Comparison of ENCODE assay signal across 20 mouse cellular contexts in the genomic region with DNA sequence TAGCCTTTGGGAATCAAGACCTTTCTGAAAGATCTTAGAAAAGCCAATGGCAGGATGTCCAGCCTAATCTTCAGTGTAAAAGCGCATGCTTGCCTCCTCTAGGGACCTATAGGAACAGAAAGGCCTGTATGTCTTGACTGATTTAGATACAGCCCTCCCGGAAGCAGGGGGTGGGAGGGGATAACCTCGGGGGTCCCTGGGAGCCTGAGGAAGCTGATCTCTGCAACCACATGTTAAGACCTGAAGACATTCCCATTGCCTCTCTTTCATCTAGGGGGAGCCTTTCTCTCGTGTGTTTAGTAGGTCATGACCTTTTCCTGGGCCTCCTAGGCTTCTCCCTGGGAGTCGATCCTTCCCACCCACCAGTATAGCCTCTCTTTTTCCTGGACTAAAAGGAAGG.
DNase-seq lines count a peak whose midpoint lies in the region; ATAC-seq and TF ChIP-seq lines count a peak whose summit lies in the region.
"Had no signal": no experiment of that assay in that cellular context is flagged by ENCODE, and none has a peak within 500 bp of the region (broad histone marks: within the 10 kb centered on the region; RNA-seq: fewer than 3 reads in every experiment).

No protein-coding gene starts in this region.

- 36% methylated on average over 5 of the region's 5 CpGs for WGBS in kidney, postnatal 0 days
- 28% methylated on average over 5 of the region's 5 CpGs for WGBS in embryonic facial prominence, embryonic 10.5 days

- H3K4me1 ChIP-seq in kidney, postnatal 0 days (replicated peaks; ENCODE audit: insufficient read depth, low read length): 0 out of 2 replicates have a peak, but pooled peaks cover 7% of the 10 kb centered on the region
- peaks cover 49 to 72% of the 10 kb centered on the region in 2 experiments for H3K4me1 ChIP-seq in CH12.LX (ENCODE audit: control insufficient read depth in 1 of 2, insufficient read depth in 2 of 2)
- peaks cover 57% of the 10 kb centered on the region for H3K4me1 ChIP-seq in embryonic facial prominence, embryonic 10.5 days

- no peaks in the 10 kb centered on the region for H3K9me3 ChIP-seq in kidney, postnatal 0 days (replicated peaks; ENCODE audit: low read length)
- H3K9me3 ChIP-seq in CH12.LX (replicated peaks; ENCODE audit: low read length): peaks cover 4% of the 10 kb centered on the region
- no peaks in the 10 kb centered on the region for H3K9me3 ChIP-seq in embryonic facial prominence, embryonic 10.5 days
- H3K9me3 ChIP-seq: heart, embryonic 13.5 days; hindbrain, embryonic 13.5 days had no signal

- H3K27me3 ChIP-seq in kidney, postnatal 0 days (ENCODE audit: insufficient read depth, low read length): no peaks in the 10 kb centered on the region
- H3K27me3 ChIP-seq in CH12.LX (replicated peaks): no peaks in the 10 kb centered on the region
- peaks cover under 1% of the 10 kb centered on the region; the same call in 1 of the 2 replicates for H3K27me3 ChIP-seq in embryonic facial prominence, embryonic 10.5 days (replicated peaks; ENCODE audit: low read depth, poor library complexity, severe bottlenecking)
- H3K27me3 ChIP-seq: embryonic facial prominence, embryonic 12.5 days had no signal

- ATAC-seq in kidney, postnatal 0 days (replicated peaks; ENCODE audit: low FRiP score, low read depth): no peak
- ATAC-seq: CD4-positive, CD25-positive, alpha-beta regulatory T cell, adult 4 months; forebrain, embryonic 14.5 days; hindbrain, postnatal 0 days had no signal

- no peak overlapping the region for H3K4me2 ChIP-seq in kidney, postnatal 0 days (ENCODE audit: low read length)
- H3K4me2 ChIP-seq in CH12.LX (ENCODE audit: insufficient read depth, low read depth, poor library complexity, severe bottlenecking): no peak overlapping the region
- H3K4me2 ChIP-seq: embryonic facial prominence, embryonic 12.5 days; heart, embryonic 13.5 days; hindbrain, embryonic 13.5 days had no signal

- no peaks in the 10 kb centered on the region for H3K79me2 ChIP-seq in CH12.LX (replicated peaks; ENCODE audit: control insufficient read depth, extremely low read depth, insufficient read depth, poor library complexity, severe bottlenecking)

- TF ChIP-seq POLR2A in CH12.LX (IDR thresholded peaks at IDR 0.05; ENCODE audit: low read depth, low read length): no peak

- dilution Hi-C loops in CH12.LX (cut with MboI; ENCODE audit: extremely low pct_ligation_motif_present, extremely low pct_unique_long_range_greater_than_20kb, low sequenced_read_pairs): no loop called here

- no peaks in the 10 kb centered on the region for H3K36me3 ChIP-seq in kidney, postnatal 0 days (ENCODE audit: insufficient read depth, low read length)
- H3K36me3 ChIP-seq in CH12.LX (replicated peaks in 1 of 2; ENCODE audit: control insufficient read depth in 1 of 2, insufficient read depth in 1 of 2, low read length in 1 of 2): no peaks in the 10 kb centered on the region
- no peaks in the 10 kb centered on the region for H3K36me3 ChIP-seq in embryonic facial prominence, embryonic 10.5 days (replicated peaks)
- H3K36me3 ChIP-seq: embryonic facial prominence, embryonic 12.5 days; heart, embryonic 13.5 days; hindbrain, embryonic 13.5 days had no signal

- no peak overlapping the region for H3K27ac ChIP-seq in kidney, postnatal 0 days
- no peak overlapping the region for H3K27ac ChIP-seq in CH12.LX (ENCODE audit: insufficient read depth, low read depth)
- H3K27ac ChIP-seq in embryonic facial prominence, embryonic 10.5 days (replicated peaks): peak overlapping the region; percentile 65
- H3K27ac ChIP-seq: embryonic facial prominence, embryonic 12.5 days; heart, embryonic 13.5 days; hindbrain, embryonic 13.5 days; hindbrain, postnatal 0 days had no signal

- in situ Hi-C loops in CH12.LX (cut with MboI; ENCODE audit: low pct_ligation_motif_present, low pct_unique_long_range_greater_than_20kb, low sequenced_read_pairs): no loop called here

- no peak for TF ChIP-seq RAD21 in CH12.LX (IDR thresholded peaks at IDR 0.05; ENCODE audit: low read depth, low read length)

- H3K4me3 ChIP-seq in kidney, postnatal 0 days (replicated peaks; ENCODE audit: low read depth, low read length): no peak overlapping the region
- no peak overlapping the region for H3K4me3 ChIP-seq in CH12.LX (replicated peaks in 1 of 3; ENCODE audit: low read depth in 2 of 3, low read length in 2 of 3, poor library complexity in 1 of 3)
- H3K4me3 ChIP-seq in embryonic facial prominence, embryonic 10.5 days: no peak overlapping the region
- H3K4me3 ChIP-seq: embryonic facial prominence, embryonic 12.5 days; heart, embryonic 13.5 days; hindbrain, embryonic 13.5 days had no signal

- 0 out of 2 replicates have a peak, but pooled peaks have one; percentile 2 for TF ChIP-seq CTCF in kidney, postnatal 0 days (IDR thresholded peaks at IDR 0.05; ENCODE audit: low read depth)
- no peak for TF ChIP-seq CTCF in CH12.LX (conservative IDR thresholded peaks at IDR 0.05 in 1 of 2, IDR thresholded peaks at IDR 0.05 in 1 of 2; ENCODE audit: low read depth in 2 of 2, low read length in 2 of 2)

- H3K9ac ChIP-seq in kidney, postnatal 0 days (ENCODE audit: low read depth, low read length): no peak overlapping the region
- peak overlapping the region; percentile 34; the same call in 1 of the 2 replicates for H3K9ac ChIP-seq in CH12.LX (ENCODE audit: insufficient read depth, low read depth)
- H3K9ac ChIP-seq: embryonic facial prominence, embryonic 12.5 days; heart, embryonic 13.5 days; hindbrain, embryonic 13.5 days had no signal

- no peak for TF ChIP-seq EP300 in CH12.LX (IDR thresholded peaks at IDR 0.05; ENCODE audit: low read length)

- DNase-seq in kidney, postnatal 0 days (ENCODE audit: low spot score): no peak
- no peak for DNase-seq in kidney, adult 11 months
- no peak for DNase-seq in CH12.LX (ENCODE audit: extremely low read depth)
- DNase-seq in embryo, embryonic 10 days (ENCODE audit: low spot score): peak; percentile 53
- no peak for DNase-seq in embryonic facial prominence, embryonic 10.5 days (ENCODE audit: low spot score)
- DNase-seq in layer of hippocampus, postnatal 14 days (ENCODE audit: low spot score in 2 of 2): no peak
- DNase-seq in B cell, adult 2 months: no peak
- no peak for DNase-seq in layer of hippocampus, adult 18-20 months (ENCODE audit: low spot score in 2 of 2)
- DNase-seq: adrenal gland, postnatal 14 days; cerebellum, adult 2 months; cerebellum, postnatal 10 days; gastrocnemius, postnatal 36 days; heart, adult 11 months; heart, postnatal 36 days had no signal

TF ChIP-seq in CH12.LX, 34 proteins besides CTCF, POLR2A, EP300 and RAD21:
- TF ChIP-seq ETS1 (conservative IDR thresholded peaks at IDR 0.05; ENCODE audit: low read depth, low read length) (no peak), ELF1 (IDR thresholded peaks at IDR 0.05; ENCODE audit: low read depth, low read length) (no peak)
